Mouse (Mus musculus) lung, postnatal 0 days (tissue): ENCODE measurements around the gene Lrrc27.

Experiments
- CTCF ChIP-seq: IDR thresholded peaks from 2 replicates; pipeline ENCODE4 v1.5.1; 2016; ENCODE audit warnings: antibody characterized with exemption, mild to moderate bottlenecking
- EP300 ChIP-seq: IDR thresholded peaks from 2 replicates; pipeline ENCODE4 v1.6.1; 2016; ENCODE audit warnings: antibody characterized with exemption, mild to moderate bottlenecking, control low read depth

DNA sequence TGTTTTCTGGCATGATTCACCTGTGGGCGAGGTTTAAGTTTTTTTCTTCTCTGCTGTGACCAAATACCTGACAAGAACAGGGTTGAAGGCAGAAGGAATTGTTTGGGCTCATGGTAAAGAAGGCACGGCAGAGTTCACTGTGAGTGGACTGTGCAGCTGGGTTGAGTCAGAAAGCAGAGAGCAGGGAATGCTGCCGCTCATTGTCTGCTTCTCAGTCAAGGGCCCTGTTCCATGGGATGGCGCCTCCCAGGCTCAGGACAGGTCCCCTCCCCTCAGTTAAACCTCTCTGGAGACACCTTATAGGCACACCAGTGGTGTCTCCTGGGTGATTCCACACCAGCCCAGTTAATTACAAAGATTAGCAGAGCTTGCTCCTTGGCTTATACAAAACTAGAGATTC lies 9.6 kb downstream of the Lrrc27 start:
- TF ChIP-seq CTCF: no peak
- TF ChIP-seq EP300: no peak
